Mouse (Mus musculus): ENCODE results near the gene Usp39. TPM values are rescaled to one million over a fixed set of nuclear protein-coding genes. Genes with fewer than 3 reads are reported as not detected.

Gene Usp39
- polyA plus RNA-seq, 1 experiment from 2014 or later = 16.0 TPM

- Histone ChIP-seq H3K4me1 (replicated peaks; ENCODE audit: control insufficient read depth, insufficient read depth, low read length) (0 out of 2 replicates have a peak, but pooled peaks cover 3% of the 10 kb centered on the region), H3K4me2 (replicated peaks; ENCODE audit: low read depth) (0 out of 2 replicates have a peak overlapping the region, but pooled peaks have one; percentile 3), H3K36me3 (ENCODE audit: control insufficient read depth, insufficient read depth) (no peaks in the 10 kb centered on the region), H3K27ac (ENCODE audit: low read depth, low read length) (no peak overlapping the region), H3K27me3 (replicated peaks; ENCODE audit: control insufficient read depth, insufficient read depth, low read length) (no peaks in the 10 kb centered on the region), H3K4me3 (ENCODE audit: low read depth, low read length) (no peak overlapping the region), H3K9me3 (ENCODE audit: control insufficient read depth) (no peaks in the 10 kb centered on the region), H3K9ac (ENCODE audit: low read depth, low read length) (no peak overlapping the region)
- no peak for ATAC-seq
- no peak for TF ChIP-seq CTCF (IDR thresholded peaks at IDR 0.05; ENCODE audit: low read depth)
- WGBS = 54% methylated on average over 15 of the region's 15 CpGs
Measured at GRCm38 (mm10) chr6:72374820-72375563, 30.0 kb upstream of the Usp39 start.

- TF ChIP-seq CTCF (IDR thresholded peaks at IDR 0.05; ENCODE audit: low read depth) = no peak
- H3K4me2 ChIP-seq (replicated peaks; ENCODE audit: low read depth) = no peak overlapping the region
- H3K36me3 ChIP-seq (ENCODE audit: control insufficient read depth, insufficient read depth) = no peaks in the 10 kb centered on the region
- H3K9ac ChIP-seq (ENCODE audit: low read depth, low read length) = no peak overlapping the region
- no peaks in the 10 kb centered on the region for H3K9me3 ChIP-seq (ENCODE audit: control insufficient read depth)
- no peak for ATAC-seq
- no peaks in the 10 kb centered on the region for H3K27me3 ChIP-seq (replicated peaks; ENCODE audit: control insufficient read depth, insufficient read depth, low read length)
- no peak overlapping the region for H3K27ac ChIP-seq (ENCODE audit: low read depth, low read length)
- WGBS = 53% methylated on average over 7 of the region's 7 CpGs
- no peak overlapping the region for H3K4me3 ChIP-seq (ENCODE audit: low read depth, low read length)
- 0 out of 2 replicates have a peak, but pooled peaks cover 3% of the 10 kb centered on the region for H3K4me1 ChIP-seq (replicated peaks; ENCODE audit: control insufficient read depth, insufficient read depth, low read length)
Measured at GRCm38 (mm10) chr6:72374206-72374605, 29.2 kb upstream of the Usp39 start.

- Histone ChIP-seq H3K4me1 (replicated peaks; ENCODE audit: control insufficient read depth, insufficient read depth, low read length) (0 out of 2 replicates have a peak, but pooled peaks cover 3% of the 10 kb centered on the region), H3K36me3 (ENCODE audit: control insufficient read depth, insufficient read depth) (no peaks in the 10 kb centered on the region), H3K9ac (ENCODE audit: low read depth, low read length) (no peak overlapping the region), H3K27ac (ENCODE audit: low read depth, low read length) (0 out of 2 replicates have a peak overlapping the region, but pooled peaks have one; percentile 11), H3K4me3 (ENCODE audit: low read depth, low read length) (no peak overlapping the region), H3K4me2 (replicated peaks; ENCODE audit: low read depth) (no peak overlapping the region), H3K27me3 (replicated peaks; ENCODE audit: control insufficient read depth, insufficient read depth, low read length) (no peaks in the 10 kb centered on the region), H3K9me3 (ENCODE audit: control insufficient read depth) (no peaks in the 10 kb centered on the region)
- ATAC-seq = no peak
- 46% methylated on average over 4 of the region's 4 CpGs for WGBS
- TF ChIP-seq CTCF (IDR thresholded peaks at IDR 0.05; ENCODE audit: low read depth) = no peak
Measured at GRCm38 (mm10) chr6:72373184-72373583, 28.2 kb upstream of the Usp39 start.

- no peaks in the 10 kb centered on the region for H3K36me3 ChIP-seq (ENCODE audit: control insufficient read depth, insufficient read depth)
- H3K9ac ChIP-seq (ENCODE audit: low read depth, low read length) = no peak overlapping the region
- H3K4me2 ChIP-seq (replicated peaks; ENCODE audit: low read depth) = no peak overlapping the region
- no peak for ATAC-seq
- no peak for TF ChIP-seq CTCF (IDR thresholded peaks at IDR 0.05; ENCODE audit: low read depth)
- 25% methylated on average over 1 of the region's 1 CpGs for WGBS
- H3K4me3 ChIP-seq (ENCODE audit: low read depth, low read length) = no peak overlapping the region
- no peaks in the 10 kb centered on the region for H3K27me3 ChIP-seq (replicated peaks; ENCODE audit: control insufficient read depth, insufficient read depth, low read length)
- no peak overlapping the region for H3K27ac ChIP-seq (ENCODE audit: low read depth, low read length)
- no peaks in the 10 kb centered on the region for H3K9me3 ChIP-seq (ENCODE audit: control insufficient read depth)
- H3K4me1 ChIP-seq (replicated peaks; ENCODE audit: control insufficient read depth, insufficient read depth, low read length) = 0 out of 2 replicates have a peak, but pooled peaks cover 3% of the 10 kb centered on the region
Measured at GRCm38 (mm10) chr6:72371571-72371970, 26.6 kb upstream of the Usp39 start.

- no peak for TF ChIP-seq CTCF (IDR thresholded peaks at IDR 0.05; ENCODE audit: low read depth)
- H3K27me3 ChIP-seq (replicated peaks; ENCODE audit: control insufficient read depth, insufficient read depth, low read length) = no peaks in the 10 kb centered on the region
- no peaks in the 10 kb centered on the region for H3K9me3 ChIP-seq (ENCODE audit: control insufficient read depth)
- 52% methylated on average over 5 of the region's 5 CpGs for WGBS
- H3K4me1 ChIP-seq (replicated peaks; ENCODE audit: control insufficient read depth, insufficient read depth, low read length) = 0 out of 2 replicates have a peak, but pooled peaks cover 3% of the 10 kb centered on the region
- no peak for ATAC-seq
- H3K9ac ChIP-seq (ENCODE audit: low read depth, low read length) = no peak overlapping the region
- no peaks in the 10 kb centered on the region for H3K36me3 ChIP-seq (ENCODE audit: control insufficient read depth, insufficient read depth)
- no peak overlapping the region for H3K4me3 ChIP-seq (ENCODE audit: low read depth, low read length)
- no peak overlapping the region for H3K4me2 ChIP-seq (replicated peaks; ENCODE audit: low read depth)
- no peak overlapping the region for H3K27ac ChIP-seq (ENCODE audit: low read depth, low read length)
Measured at GRCm38 (mm10) chr6:72371147-72371546, 26.2 kb upstream of the Usp39 start.

- H3K27me3 ChIP-seq (replicated peaks; ENCODE audit: control insufficient read depth, insufficient read depth, low read length) = no peaks in the 10 kb centered on the region
- no peak overlapping the region for H3K27ac ChIP-seq (ENCODE audit: low read depth, low read length)
- TF ChIP-seq CTCF (IDR thresholded peaks at IDR 0.05; ENCODE audit: low read depth) = no peak
- ATAC-seq = no peak
- H3K4me2 ChIP-seq (replicated peaks; ENCODE audit: low read depth) = no peak overlapping the region
- WGBS = 84% methylated on average over 12 of the region's 12 CpGs
- H3K36me3 ChIP-seq (ENCODE audit: control insufficient read depth, insufficient read depth) = no peaks in the 10 kb centered on the region
- H3K9ac ChIP-seq (ENCODE audit: low read depth, low read length) = no peak overlapping the region
- no peaks in the 10 kb centered on the region for H3K9me3 ChIP-seq (ENCODE audit: control insufficient read depth)
- 0 out of 2 replicates have a peak, but pooled peaks cover 3% of the 10 kb centered on the region for H3K4me1 ChIP-seq (replicated peaks; ENCODE audit: control insufficient read depth, insufficient read depth, low read length)
- H3K4me3 ChIP-seq (ENCODE audit: low read depth, low read length) = no peak overlapping the region
Measured at GRCm38 (mm10) chr6:72370091-72370490, 25.1 kb upstream of the Usp39 start.
